Mouse (Mus musculus): ENCODE results near the gene Plcl1.

Gene Plcl1

DNA sequence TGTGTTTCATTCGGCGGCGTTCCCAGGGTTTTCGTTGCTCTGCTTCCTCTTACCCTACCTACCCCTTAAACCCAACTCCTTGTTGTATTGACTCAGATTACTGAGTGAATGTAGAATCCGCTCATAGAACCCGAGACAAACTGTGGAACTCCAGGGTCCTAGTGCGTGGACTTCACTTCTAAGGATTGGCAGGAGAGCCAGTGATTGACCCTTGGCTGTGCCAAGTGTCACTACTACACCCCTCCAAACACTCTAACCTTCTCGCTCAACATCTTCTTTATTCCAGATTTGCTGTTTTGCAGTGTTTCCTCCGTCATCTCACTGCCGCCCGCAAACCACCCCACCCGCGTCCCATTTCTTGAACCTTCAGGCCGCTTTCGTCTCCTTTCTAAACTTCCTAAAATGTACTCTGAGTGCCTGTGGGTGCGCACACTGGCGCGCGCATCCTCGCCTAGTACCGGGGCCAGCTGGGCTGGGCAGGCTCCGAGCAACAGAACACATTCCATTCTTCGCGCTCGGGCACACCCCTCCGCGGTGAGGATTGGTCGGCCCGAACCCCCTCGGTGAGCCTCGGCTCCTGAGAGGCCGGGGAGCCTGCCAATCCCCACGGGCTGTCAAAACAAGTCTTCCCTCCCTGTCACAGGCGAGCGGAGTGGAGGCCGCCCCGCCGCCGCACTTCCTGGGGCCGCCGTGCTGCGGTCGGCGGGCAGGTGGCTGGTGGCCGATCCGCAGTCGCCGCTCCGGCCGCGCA, at the start of gene Plcl1:
Plcl1 (plus strand) TSS at position 650 of the 751 bp plus-strand sequence.
- DNase-seq (ENCODE audit: low read depth, low spot score), result no peak

DNA sequence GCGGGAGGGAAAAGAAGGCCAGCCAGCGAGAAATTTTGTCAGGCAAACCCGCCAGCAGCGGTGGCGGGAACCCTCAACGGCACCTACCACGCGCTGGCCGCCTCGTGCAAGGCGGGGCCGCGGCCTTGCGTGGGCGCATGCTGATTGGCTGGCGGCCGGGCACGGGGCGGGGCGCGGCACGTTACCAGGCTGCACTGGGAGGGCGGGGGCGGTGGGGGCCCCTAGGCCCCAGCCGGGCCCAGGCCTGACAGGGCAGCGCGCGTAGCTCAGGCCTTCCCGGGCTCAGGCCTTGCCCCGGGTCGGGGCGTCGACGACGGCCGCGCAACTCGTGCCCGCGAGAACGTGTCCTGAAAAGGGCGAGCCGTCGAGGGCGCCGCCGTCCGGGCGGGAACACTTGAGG, 43.1 kb upstream of the Plcl1 start:
- DNase-seq (ENCODE audit: low read depth, low spot score), result no peak

DNA sequence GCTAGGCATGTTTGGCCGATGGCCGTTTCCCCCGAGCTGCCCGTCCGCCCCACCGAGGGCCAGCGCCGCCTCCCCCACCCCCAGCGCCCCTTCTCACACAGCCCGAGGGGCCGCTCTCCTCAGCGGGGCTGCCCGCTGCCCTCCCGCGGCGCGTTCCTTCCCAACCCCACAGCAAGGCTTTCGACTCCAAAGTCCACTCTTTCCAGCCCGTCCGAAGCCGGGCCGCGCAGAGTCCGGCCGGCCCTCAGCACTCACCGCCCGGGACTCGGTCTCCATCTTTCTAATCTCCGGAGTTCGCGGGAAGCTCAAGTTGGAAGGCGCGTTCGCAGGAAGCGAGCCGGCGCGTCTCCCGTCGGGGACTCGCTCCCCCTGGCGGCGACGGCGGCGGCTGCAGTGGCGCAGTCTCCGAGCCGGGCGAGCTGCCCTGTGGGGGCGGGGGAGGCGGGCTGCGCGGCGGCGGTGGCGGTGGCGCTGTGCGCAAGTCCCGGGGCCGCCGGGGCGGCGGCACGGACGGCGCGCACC, 42.6 kb upstream of the Plcl1 start, which contains the start of gene Boll:
Boll (minus strand) TSS at position 426 of the 522 bp plus-strand sequence.
- no peak for DNase-seq (ENCODE audit: low read depth, low spot score)

DNA sequence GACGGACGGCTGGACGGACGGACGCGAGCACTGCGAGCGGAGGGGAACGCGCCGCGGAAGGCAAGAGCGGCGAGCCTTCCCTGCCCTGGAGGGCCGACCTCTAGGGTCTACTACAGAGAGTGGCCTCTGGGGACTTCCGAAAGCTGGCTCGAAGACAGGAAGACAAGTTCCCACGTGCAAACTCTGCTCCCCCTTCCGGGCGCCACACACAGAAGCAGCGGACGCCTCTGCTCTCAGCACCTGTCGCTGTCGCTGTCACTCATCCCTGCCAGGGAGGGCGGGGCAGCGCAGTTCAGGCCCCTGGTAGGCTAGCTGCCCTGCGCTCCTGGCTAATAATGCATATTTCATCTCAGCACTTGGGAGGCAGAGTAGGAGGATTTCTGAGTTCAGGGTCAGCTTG, 42.1 kb upstream of the Plcl1 start:
- DNase-seq (ENCODE audit: low read depth, low spot score), result no peak

DNA sequence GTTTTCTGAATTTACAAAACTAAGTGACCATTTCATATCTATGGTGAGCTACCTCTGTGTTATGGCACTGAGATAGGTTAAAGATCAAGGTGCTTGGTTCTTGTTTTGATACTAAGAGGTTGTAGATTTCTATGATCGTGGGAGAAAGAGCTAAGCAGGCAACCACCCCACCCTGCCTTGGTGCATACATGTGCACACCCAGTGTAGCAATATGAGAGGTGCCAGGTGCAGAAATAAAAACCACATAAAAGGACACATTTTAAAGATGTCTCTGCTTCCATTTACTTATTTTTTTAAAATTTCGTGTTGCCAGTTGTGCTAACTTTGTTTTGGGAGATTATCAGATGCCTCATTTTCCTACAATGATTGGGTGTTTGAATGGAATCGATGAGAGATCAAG, 33.1 kb upstream of the Plcl1 start:
- no peak for DNase-seq (ENCODE audit: low read depth, low spot score)

DNA sequence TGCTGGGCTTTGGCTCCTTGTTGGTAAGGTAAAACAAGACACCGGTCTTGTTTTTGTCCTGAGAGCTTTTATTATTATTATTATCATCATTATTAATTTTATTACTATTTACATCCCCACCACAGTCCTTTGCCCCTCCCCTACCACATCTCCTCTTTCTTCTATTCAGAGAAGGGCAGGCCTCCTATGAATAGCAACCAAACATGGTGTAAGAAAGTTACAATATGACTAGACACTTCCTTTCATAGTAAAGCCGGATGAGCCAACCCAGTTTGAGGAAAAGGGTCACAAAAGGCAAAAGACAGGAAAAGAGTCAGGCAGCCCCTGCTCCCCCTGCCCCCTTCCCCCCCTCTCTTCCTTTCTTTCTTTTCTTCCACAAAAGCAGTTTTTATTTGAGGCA, 25.2 kb upstream of the Plcl1 start:
- no peak for DNase-seq (ENCODE audit: low read depth, low spot score)

DNA sequence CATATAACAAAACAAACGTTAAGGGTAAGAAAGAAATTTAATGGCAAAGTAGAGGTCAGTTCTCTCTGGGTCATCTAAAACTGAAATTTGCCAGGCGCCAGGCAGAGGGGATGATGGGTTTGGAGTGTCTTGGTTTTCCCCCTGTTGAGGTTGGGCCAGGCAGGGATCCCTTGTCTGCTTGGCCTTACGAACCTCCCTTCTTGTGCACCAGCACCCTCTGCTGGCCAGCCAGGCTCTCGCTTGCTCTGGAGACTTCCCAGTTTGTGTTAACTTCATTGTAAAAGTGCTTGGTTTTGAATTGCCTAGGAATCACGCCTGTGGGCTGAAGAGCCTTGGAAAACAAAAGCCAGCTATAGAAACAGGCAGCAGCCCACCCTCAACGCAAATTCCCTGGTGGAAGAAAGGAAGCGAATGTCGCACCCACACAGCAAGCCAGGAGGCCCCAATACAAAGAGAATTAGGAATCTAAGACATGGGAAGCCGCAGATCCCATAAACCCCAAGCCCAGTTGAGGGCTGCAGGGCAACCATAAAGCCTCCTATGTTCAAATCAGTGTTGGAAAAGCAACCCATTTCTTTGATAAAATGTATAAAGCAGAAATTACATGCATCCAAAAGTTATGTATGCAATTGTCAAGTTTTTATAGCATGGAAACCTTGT, 22.5 kb upstream of the Plcl1 start:
- DNase-seq (ENCODE audit: low read depth, low spot score), result peak; percentile 68

DNA sequence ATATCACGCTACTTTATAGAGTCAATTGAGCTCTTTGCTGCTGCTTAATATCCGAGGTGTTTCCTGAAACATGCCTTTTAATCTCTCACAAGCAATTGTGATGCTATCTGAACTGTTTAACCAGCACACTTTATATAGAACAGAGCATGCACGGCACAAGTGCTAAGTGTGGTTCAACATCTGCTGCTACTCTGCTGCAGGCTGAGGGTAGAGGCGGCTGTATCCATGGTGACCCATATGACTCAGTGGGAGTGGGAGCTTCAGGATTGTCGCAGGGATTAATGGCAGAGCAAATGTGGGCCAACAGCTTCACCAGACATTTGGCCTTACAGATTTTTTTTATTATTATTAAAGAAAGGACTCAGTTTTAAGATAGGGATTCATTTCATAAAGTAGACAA, 5.8 kb upstream of the Plcl1 start:
- no peak for DNase-seq (ENCODE audit: low read depth, low spot score)

DNA sequence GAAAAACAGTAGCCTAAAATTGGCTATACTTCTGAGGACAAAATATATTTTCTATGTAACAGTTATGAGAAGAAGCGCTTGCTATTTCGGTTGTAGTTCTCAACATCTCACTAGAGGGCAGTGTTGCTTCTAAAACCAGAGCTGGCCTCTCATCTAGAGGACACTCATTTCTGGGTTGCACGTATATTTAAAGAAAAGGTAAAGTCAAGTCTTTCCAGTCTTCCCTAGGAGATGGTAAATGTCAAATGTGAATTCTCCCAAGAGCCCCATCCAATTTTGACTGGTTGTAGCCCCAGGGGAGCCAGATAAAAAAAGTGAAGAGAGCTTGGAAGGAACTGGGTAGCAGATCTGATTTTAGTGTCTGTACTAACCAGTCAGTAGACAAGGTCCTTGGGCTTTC, 1.3 kb upstream of the Plcl1 start:
- peak; percentile 60 for DNase-seq (ENCODE audit: low read depth, low spot score)

DNA sequence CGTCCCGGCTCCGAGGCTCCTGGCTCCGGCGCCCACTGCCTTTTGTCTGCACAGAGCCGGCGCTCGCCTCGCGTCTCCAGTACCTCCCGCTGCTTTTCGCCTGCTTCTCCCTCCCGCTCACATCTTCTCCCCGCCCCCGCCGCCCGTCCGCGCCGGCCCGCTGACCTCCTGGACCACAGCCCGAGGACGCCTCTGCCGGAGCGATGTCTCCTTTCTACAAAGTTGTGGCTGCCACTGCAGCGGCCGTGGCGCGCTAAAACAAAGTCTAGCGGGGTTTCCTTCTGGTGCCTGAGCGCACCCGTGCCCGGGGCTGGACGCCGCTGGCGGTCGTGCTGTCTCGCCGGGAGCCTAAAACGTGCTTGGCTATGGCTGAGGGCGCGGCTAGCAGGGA, 297 bp downstream of the Plcl1 start:
- DNase-seq (ENCODE audit: low read depth, low spot score), result no peak

DNA sequence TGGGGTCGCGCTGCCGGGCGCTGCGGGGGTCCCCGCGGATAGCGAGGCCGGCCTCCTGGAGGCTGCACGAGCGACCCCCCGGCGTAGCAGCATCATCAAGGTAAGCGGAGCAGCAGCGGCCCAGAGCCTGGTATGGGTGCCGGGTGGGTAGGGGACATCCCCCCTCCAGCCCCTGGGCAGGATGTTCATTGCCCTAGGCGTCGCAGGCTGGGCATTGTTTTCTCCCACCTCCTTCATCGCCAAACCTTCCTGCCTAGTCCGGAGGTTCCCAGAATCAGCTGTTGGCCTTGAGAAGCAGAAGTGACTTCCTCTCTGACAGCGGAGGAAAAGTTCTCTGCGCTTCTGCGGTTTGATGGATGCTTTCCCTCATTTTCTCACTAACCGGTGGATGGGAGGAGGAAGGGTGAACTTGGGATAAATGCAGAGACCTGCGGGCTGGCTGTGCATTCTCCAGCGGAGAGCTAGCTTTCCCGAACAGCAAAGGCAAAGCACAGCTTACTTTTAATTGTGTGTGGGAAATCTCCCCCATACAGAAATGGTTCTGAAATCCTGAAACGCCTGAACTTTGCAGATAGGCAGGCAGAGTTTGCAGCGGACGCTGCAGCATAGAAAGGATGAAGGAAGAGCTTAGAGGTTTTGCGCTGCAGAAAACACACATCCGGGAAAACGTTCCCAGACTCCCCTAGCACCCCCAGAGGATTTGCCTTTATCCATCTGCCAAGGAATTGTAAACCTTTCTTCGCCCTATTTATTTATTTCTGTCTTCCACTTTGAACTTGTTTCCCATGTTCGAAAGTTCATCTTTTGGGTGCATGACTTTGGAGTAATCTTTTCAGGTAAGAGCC, 1.0 kb downstream of the Plcl1 start:
- no peak for DNase-seq (ENCODE audit: low read depth, low spot score)

DNA sequence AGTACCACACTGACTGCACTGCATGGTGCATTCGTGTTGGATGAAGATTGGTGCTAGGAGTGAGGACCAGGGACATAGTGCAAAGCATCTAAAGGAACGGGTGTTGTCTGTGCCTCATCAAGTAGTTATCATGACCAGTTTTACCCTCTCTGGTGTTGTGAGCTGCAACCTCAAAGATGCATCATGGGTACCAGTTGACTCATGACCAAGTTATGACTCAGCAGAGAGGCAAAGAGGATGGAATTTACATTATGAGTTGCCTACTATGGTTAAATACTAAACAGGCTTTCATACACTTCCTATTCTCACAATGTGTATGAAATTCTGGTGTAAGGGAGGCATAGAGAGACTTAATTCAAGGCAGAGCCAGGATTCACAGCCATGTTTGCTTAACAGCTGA, 4.9 kb downstream of the Plcl1 start:
- no peak for DNase-seq (ENCODE audit: low read depth, low spot score)

DNA sequence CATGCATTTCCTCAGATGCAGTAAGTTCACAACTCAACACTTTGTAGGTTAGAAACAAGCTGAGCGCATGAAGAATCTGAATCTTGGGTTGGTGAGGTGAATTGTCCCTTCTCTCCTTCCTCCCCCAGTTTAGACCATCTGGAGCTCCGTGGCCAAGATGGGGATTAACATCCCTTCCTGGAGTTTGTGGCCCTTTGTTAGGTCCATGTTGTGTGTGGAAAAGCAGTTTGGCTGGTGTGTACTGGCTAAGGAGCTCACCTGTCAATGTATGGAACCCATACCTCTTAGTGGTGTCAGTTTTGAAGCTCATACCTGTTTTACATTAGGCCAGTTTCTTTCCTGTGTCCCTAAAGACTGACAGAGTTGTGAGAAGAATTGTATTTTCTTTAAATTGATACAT, 5.4 kb downstream of the Plcl1 start:
- DNase-seq (ENCODE audit: low read depth, low spot score), result no peak

DNA sequence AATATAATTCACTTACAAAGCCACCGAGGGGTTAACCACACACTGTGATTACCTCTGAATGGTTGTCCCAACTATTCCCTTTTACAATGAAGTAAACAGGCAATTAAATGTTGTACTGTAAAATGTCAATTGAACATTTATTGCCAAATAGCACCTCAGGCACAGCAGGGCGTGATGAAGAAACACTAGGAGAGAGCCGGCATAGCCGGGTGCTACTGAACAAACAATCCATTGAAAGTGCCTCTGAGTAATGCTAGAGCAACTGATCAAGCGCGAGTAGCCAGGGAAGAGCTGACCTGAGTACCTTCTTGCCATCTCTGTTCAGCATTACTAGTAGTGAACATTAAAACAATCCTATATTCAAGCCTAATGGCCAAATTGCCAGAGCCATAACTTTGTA, 6.8 kb downstream of the Plcl1 start:
- DNase-seq (ENCODE audit: low read depth, low spot score), result no peak

DNA sequence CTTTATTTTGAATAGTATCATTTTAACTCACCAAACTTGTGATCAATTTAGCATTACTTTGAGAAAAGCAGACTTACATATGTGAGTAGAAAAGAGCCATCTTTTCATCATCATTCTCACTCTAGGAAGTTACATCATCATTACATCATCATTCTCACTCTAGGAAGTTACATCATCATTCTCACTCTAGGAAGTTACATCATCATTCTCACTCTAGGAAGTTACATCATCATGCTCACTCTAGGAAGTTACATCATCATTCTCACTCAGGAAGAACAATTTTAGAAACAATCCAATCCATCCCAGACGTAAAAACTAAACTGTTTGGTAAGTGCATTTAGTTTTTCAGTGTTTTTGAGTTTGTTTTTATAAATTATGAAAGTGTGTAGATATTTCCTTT, 7.8 kb downstream of the Plcl1 start:
- no peak for DNase-seq (ENCODE audit: low read depth, low spot score)

DNA sequence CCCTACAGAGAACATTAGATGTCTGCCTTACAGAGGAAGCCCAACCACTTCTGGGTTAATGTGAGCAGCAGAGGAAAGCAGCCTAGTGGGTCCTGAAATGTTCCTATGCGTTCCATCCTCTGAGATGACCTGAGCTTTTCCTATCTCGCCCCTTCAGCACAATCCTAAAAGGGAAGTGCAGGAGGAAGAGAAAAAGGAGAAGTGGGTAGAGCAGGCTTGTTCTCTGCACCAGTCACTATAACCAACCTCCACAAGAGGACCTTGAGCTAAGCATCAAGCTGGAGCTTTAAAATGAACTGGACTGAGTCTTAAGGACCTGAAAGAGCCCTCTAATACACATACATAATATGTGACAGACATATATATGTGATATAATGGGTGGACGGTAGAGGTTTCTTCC, 13.2 kb downstream of the Plcl1 start:
- DNase-seq (ENCODE audit: low read depth, low spot score), result no peak

DNA sequence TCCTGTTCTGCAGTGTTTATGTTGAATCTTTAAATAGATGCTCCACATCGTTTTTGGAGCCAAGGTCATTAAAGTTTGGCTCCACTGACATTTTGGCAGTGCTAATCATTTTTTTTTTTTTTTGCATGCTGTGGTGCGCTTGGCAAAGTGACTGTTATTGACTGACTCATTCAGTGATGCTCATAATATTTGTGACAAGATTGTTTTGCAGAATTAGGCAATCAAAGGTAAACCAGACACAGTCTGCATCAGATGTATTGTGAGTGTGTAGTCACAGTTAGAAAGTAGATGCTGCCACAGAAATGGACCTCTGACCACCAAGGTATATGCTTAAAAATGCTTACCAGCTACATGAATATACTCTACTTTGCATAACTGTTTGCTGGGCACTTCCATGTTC, 21.9 kb downstream of the Plcl1 start:
- no peak for DNase-seq (ENCODE audit: low read depth, low spot score)

DNA sequence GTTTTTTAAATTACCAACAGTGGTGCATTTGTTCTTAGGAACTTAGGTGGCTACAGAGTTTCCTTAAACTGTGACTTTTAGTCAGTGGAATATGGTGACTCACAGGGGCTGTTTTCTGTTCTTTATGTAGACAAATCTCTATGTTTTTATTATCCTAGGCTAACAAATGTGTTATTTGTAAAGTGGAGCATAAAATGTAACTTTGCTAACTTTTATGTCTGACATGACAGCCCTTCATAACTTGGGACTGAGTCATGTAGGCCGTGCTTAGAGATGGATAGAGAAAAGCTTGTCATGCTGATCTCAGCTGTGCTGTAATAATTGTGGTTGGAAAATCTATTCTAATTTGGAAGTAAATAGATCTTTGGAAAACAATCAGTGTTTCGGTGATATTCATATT, 23.3 kb downstream of the Plcl1 start:
- DNase-seq (ENCODE audit: low read depth, low spot score), result no peak

DNA sequence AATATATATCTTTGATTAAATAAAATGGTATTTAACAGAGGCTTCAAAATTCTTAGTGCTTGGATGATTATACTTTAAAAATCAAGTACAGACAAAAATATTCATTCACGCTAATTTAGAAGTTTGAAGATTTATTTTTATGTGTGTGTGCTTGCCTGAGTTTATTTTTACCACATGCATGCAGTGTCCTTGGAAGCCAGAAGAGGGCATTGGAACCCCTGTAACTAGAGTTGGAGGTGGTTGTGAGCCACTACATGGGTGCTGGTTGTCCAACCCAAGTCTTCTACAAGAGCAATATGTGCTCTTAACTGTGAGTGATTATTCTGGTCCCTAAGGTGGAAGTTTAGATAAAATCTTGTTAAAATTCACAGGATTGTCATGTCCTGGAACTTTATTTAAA, 24.0 kb downstream of the Plcl1 start:
- no peak for DNase-seq (ENCODE audit: low read depth, low spot score)

DNA sequence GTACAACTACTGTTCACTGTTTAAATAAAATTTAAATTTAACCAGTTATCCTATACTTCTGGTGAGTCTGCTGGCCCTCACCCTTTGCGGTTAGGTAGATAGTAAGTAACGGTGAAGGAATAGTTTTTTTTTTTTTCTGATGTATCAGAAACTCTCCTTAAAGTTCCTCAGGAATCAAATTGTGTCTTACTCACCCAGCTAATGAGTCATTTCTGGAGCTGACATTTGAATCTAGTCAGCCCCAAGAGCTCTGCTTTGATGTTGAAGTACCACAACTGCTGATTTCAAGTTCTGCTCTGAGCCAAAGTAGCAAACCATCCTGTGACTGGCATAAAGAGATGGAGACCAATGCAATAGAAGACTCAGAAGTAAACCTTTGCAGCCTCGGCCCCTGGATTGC, 24.9 kb downstream of the Plcl1 start:
- DNase-seq (ENCODE audit: low read depth, low spot score), result no peak

DNA sequence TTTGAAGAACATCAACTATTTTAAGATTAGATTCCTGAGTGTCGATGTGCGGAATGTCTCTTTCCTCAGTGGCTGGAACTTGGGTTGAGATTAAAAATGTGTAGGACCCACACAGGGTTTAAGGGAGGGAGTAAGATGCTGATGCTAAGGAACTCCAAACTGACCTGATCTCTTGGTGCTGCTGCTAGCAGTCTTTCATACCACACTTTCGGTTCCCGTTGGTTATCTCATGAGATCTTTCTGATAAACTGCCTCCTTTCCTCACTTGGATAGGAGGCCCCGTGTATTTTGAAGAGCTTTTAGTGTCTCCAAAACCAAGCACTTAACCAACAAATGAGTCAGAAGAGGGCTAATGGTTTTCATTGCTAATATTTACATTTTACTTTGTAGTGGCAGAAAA, 30.9 kb downstream of the Plcl1 start:
- no peak for DNase-seq (ENCODE audit: low read depth, low spot score)

DNA sequence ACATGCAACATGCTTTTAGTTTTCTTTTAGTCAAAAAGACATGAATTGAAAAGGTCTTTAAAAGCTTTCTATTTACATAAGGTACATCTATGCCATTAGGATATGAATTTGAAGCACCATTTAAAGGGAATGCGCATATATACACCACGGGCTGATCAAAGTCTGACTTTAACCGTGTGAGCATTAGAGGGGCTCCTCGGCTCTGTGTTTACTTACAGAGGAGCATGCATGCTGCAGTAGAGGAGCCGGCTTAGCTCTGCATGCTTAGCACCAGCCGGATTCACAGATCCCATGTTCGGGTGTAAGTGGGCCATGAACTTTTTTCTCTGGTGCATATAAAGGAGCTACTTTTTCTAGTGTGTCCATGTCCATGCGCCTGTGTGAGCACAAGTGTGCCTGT, 31.4 kb downstream of the Plcl1 start:
- no peak for DNase-seq (ENCODE audit: low read depth, low spot score)

Measured in A20 (cell line).